Mouse (Mus musculus) gastrocnemius, adult 2 months (tissue): ENCODE measurements around the gene Psme1. TPM values are rescaled to one million over a fixed set of nuclear protein-coding genes. Genes with fewer than 3 reads are reported as not detected.

Source experiments
- DNase-seq: peaks from one replicate; pipeline ENCODE4 v3.0.0; 2022
- H3K27ac ChIP-seq: fragments of 200-600 bp; 2 replicates; pipeline ENCODE4 v1.8.1; 2022; ENCODE audit warnings: mild to moderate bottlenecking
- H3K4me3 ChIP-seq: fragments of 200-600 bp; 2 replicates; pipeline ENCODE4 v1.8.1; 2022; ENCODE audit warnings: mild to moderate bottlenecking, moderate library complexity
- CTCF ChIP-seq: fragments of 200-600 bp; IDR thresholded peaks from 2 replicates; pipeline ENCODE4 v1.8.1; 2022; ENCODE audit warnings: antibody characterized with exemption, mild to moderate bottlenecking, moderate library complexity
- intact Hi-C: fragments of 180-260 bp; cut with DNase I; formaldehyde crosslinking; loops from one replicate; pipeline ENCODE4 v1.15.1; 2025
- total RNA-seq, 2 experiments: library from RNA; stranded (reverse); gene quantifications; 2 replicates each; pipeline ENCODE4 v1.2.3; 2021

The Psme1 gene
- total RNA-seq, 2 experiments from 2014 or later, result 53.3 to 75.5 TPM

- intact Hi-C loops, result no loop called here
- no peak overlapping the region for H3K4me3 ChIP-seq
- H3K27ac ChIP-seq, result no peak overlapping the region
- TF ChIP-seq CTCF, result no peak
- no peak for DNase-seq
These were observed 35.4 kb downstream of the Psme1 start for GRCm38 (mm10) chr14:55613346-55613745.

- intact Hi-C loops, result no loop called here
These were observed 36.7 kb downstream of the Psme1 start for GRCm38 (mm10) chr14:55614565-55615178.

GRCm38 (mm10) chr14:55615876-55616275, 38.0 kb downstream of the Psme1 start:
- no peak overlapping the region for H3K4me3 ChIP-seq
- DNase-seq, result no peak

More at GRCm38 (mm10) chr14:55614565-55615178, 36.7 kb downstream of the Psme1 start:
- no peak for DNase-seq
- H3K4me3 ChIP-seq, result no peak overlapping the region
- no peak overlapping the region for H3K27ac ChIP-seq
- TF ChIP-seq CTCF, result no peak

GRCm38 (mm10) chr14:55616844-55617243, 38.9 kb downstream of the Psme1 start:
- no peak for DNase-seq
- intact Hi-C loops, result no loop called here
- H3K4me3 ChIP-seq, result no peak overlapping the region
- TF ChIP-seq CTCF, result no peak
- H3K27ac ChIP-seq, result no peak overlapping the region

More at GRCm38 (mm10) chr14:55615876-55616275, 38.0 kb downstream of the Psme1 start:
- intact Hi-C loops, result no loop called here
- no peak for TF ChIP-seq CTCF
- no peak overlapping the region for H3K27ac ChIP-seq

GRCm38 (mm10) chr14:55617822-55618221, 39.9 kb downstream of the Psme1 start, which contains the start of gene Rec8:
TSS of gene Rec8 (plus strand) at chr14:55618037.
- no peak for DNase-seq
- no peak for TF ChIP-seq CTCF
- H3K27ac ChIP-seq, result no peak within 1 kb of the TSS
- no peak within 1 kb of the TSS for H3K4me3 ChIP-seq
- intact Hi-C loops, result no loop called here

- DNase-seq, result no peak
- Histone ChIP-seq H3K4me3 (no peak overlapping the region), H3K27ac (no peak overlapping the region)
- intact Hi-C loops, result no loop called here
- TF ChIP-seq CTCF, result no peak
These were observed 40.7 kb downstream of the Psme1 start for GRCm38 (mm10) chr14:55618486-55619195.

- intact Hi-C loops, result loop anchor here (2.0 kb wide), 1 partner anchor 115 kb away; no protein-coding TSS in a partner anchor
These were observed 50.3 kb downstream of the Psme1 start for GRCm38 (mm10) chr14:55628077-55628827.

GRCm38 (mm10) chr14:55629312-55629711, 51.4 kb downstream of the Psme1 start:
- TF ChIP-seq CTCF, result peak; percentile 90
- H3K27ac ChIP-seq, result no peak overlapping the region
- intact Hi-C loops, result loop anchor here (2.0 kb wide), 1 partner anchor 113 kb away; no protein-coding TSS in a partner anchor
- DNase-seq, result peak; percentile 70
- no peak overlapping the region for H3K4me3 ChIP-seq

More at GRCm38 (mm10) chr14:55628077-55628827, 50.3 kb downstream of the Psme1 start:
- Histone ChIP-seq H3K27ac (no peak overlapping the region), H3K4me3 (no peak overlapping the region)
- no peak for DNase-seq
- no peak for TF ChIP-seq CTCF

Other genes with a start within 250 kb of the Psme1 start
- 10 to 100 TPM; 28.4 to 68.7 TPM for gene Dhrs4, start 99.4 kb upstream of the Psme1 start, total RNA-seq
- gene Carmil3, start 87.5 kb upstream of the Psme1 start, total RNA-seq, result under 1 TPM; 0.43 to 0.95 TPM
- not detected for gene Cpne6, start 67.7 kb upstream of the Psme1 start, total RNA-seq
- not detected for gene Nrl, start 53.1 kb upstream of the Psme1 start, total RNA-seq
- 1 to 10 TPM; 3.5 to 4.2 TPM for gene Pck2, start 37.9 kb upstream of the Psme1 start, total RNA-seq
- 100 to 1,000 TPM; 129 to 133 TPM for gene Dcaf11, start 18.1 kb upstream of the Psme1 start, total RNA-seq
- gene A730061H03Rik, start 17.7 kb upstream of the Psme1 start, total RNA-seq, result not detected
- 100 to 1,000 TPM; 282 to 334 TPM for gene Fitm1, start 2.5 kb upstream of the Psme1 start, total RNA-seq
- 10 to 100 TPM; 30.3 to 45.2 TPM for gene Emc9, start 7.2 kb downstream of the Psme1 start, total RNA-seq
- 10 to 100 TPM; 33.8 to 54.8 TPM for gene Psme2, start 13.0 kb downstream of the Psme1 start, total RNA-seq
- gene Rnf31, start 13.6 kb downstream of the Psme1 start, total RNA-seq, result 10 to 100 TPM; 17.1 to 20.4 TPM
- gene Irf9, start 25.4 kb downstream of the Psme1 start, total RNA-seq, result 1 to 10 TPM; 4.7 to 5.1 TPM
- not detected for gene Rec8, start 39.9 kb downstream of the Psme1 start, total RNA-seq
- 10 to 100 TPM; 73.2 to 81.0 TPM for gene Ipo4, start 57.8 kb downstream of the Psme1 start, total RNA-seq
- gene Gm49378, start 59.8 kb downstream of the Psme1 start, total RNA-seq, result 1 to 10 TPM; 1.1 to 2.3 TPM
- 10 to 100 TPM; 15.0 to 21.3 TPM for gene Tm9sf1, start 65.7 kb downstream of the Psme1 start, total RNA-seq
- under 1 TPM; 0.20 to 0.28 TPM for gene Tssk4, start 72.1 kb downstream of the Psme1 start, total RNA-seq
- 10 to 100 TPM; 17.4 to 23.8 TPM for gene Mdp1, start 82.4 kb downstream of the Psme1 start, total RNA-seq
- 1 to 10 TPM; 2.4 to 3.1 TPM for gene Gmpr2, start 93.8 kb downstream of the Psme1 start, total RNA-seq
- 100 to 1,000 TPM; 188 to 211 TPM for gene Nedd8, start 94.0 kb downstream of the Psme1 start, total RNA-seq
- 10 to 100 TPM; 10.4 to 13.1 TPM for gene Tinf2, start 103.7 kb downstream of the Psme1 start, total RNA-seq
- gene Tgm1, start 135.8 kb downstream of the Psme1 start, total RNA-seq, result under 1 TPM in 1 of 2 experiments, not detected in 1; 0.11 TPM
- gene Rabggta, start 144.1 kb downstream of the Psme1 start, total RNA-seq, result 10 to 100 TPM in 1 of 2 experiments, 1 to 10 TPM in 1; 9.8 to 10.6 TPM
- gene Dhrs1, start 167.6 kb downstream of the Psme1 start, total RNA-seq, result 10 to 100 TPM; 29.1 to 33.0 TPM
- 10 to 100 TPM in 1 of 2 experiments, 1 to 10 TPM in 1; 9.8 to 10.4 TPM for gene Nop9, start 167.6 kb downstream of the Psme1 start, total RNA-seq
- not detected for gene Cideb, start 180.3 kb downstream of the Psme1 start, total RNA-seq
- gene Ltb4r2, start 183.3 kb downstream of the Psme1 start, total RNA-seq, result not detected
- gene Ltb4r1, start 187.8 kb downstream of the Psme1 start, total RNA-seq, result under 1 TPM in 1 of 2 experiments, not detected in 1; 0.18 TPM
- 10 to 100 TPM in 1 of 2 experiments, 1 to 10 TPM in 1; 6.8 to 10.1 TPM for gene Adcy4, start 206.0 kb downstream of the Psme1 start, total RNA-seq
- 1 to 10 TPM in 1 of 2 experiments, under 1 TPM in 1; 0.64 to 1.1 TPM for gene Ripk3, start 210.7 kb downstream of the Psme1 start, total RNA-seq
- gene Nfatc4, start 245.0 kb downstream of the Psme1 start, total RNA-seq, result 1 to 10 TPM; 3.4 to 3.8 TPM